Mouse (Mus musculus) thymus, adult 2 months (tissue): ENCODE results near the gene Troap.

Experiments
- CTCF ChIP-seq: fragments of 200-500 bp; IDR thresholded peaks from 2 replicates; pipeline ENCODE4 v1.5.1; 2012; ENCODE audit warnings: mild to moderate bottlenecking, control low read depth, low read length, moderate library complexity, borderline replicate concordance; ENCODE audit not compliant: control insufficient read depth, poor library complexity, insufficient read depth; ENCODE audit errors: extremely low read depth
- POLR2A ChIP-seq: fragments of 200-500 bp; IDR thresholded peaks from 2 replicates; pipeline ENCODE4 v1.6.1; 2012; ENCODE audit warnings: mild to moderate bottlenecking, low read length, control low read depth, moderate library complexity; ENCODE audit not compliant: control insufficient read depth, poor library complexity, insufficient read depth; ENCODE audit errors: extremely low read depth

GRCm38 (mm10) chr15:99093291-99094258, 19.2 kb downstream of the Troap start:
- TF ChIP-seq POLR2A, result no peak
- peak; percentile 46; the same call in 1 of the 2 replicates for TF ChIP-seq CTCF
